Mouse (Mus musculus) liver, postnatal 0 days (tissue): Measurements from ENCODE around the gene Rnf5. TPM values are rescaled to one million over a fixed set of nuclear protein-coding genes. Genes with fewer than 3 reads are reported as not detected.

Experiments used
- ATAC-seq: fragments of 200-750 bp; cut with Nextera tagmentation; 2 replicates; pipeline ENCODE4 v1.8.0; 2017; ENCODE audit warnings: mild to moderate bottlenecking, moderate library complexity
- DNase-seq: peaks from one replicate; pipeline ENCODE4 v3.0.0-alpha.2; 2016
- H3K27ac ChIP-seq: fragments of 300-500 bp; sonication (generic); 2 replicates; pipeline ENCODE4 v1.5.1; 2014; ENCODE audit warnings: antibody characterized with exemption, moderate library complexity, mild to moderate bottlenecking, low read depth
- H3K27me3 ChIP-seq: fragments of 300-500 bp; sonication (generic); 2 replicates; pipeline ENCODE4 v1.6.1; 2014; ENCODE audit warnings: low read length, control low read depth, mixed read lengths; ENCODE audit not compliant: insufficient read depth
- H3K36me3 ChIP-seq: fragments of 300-500 bp; sonication (generic); replicated peaks from 2 replicates; pipeline ENCODE4 v1.6.1; 2014; ENCODE audit warnings: mild to moderate bottlenecking, control low read depth, low read length, moderate library complexity, mixed read lengths; ENCODE audit not compliant: insufficient read depth
- H3K4me1 ChIP-seq: fragments of 300-500 bp; sonication (generic); 2 replicates; pipeline ENCODE4 v1.6.1; 2014; ENCODE audit warnings: antibody characterized with exemption, mild to moderate bottlenecking, control low read depth; ENCODE audit not compliant: insufficient read depth
- H3K4me2 ChIP-seq: fragments of 300-500 bp; sonication (generic); 2 replicates; pipeline ENCODE4 v1.6.1; 2014; ENCODE audit warnings: low read depth, mild to moderate bottlenecking, low read length, moderate library complexity, mixed read lengths
- H3K4me3 ChIP-seq: fragments of 300-500 bp; sonication (generic); 2 replicates; pipeline ENCODE4 v1.5.1; 2014; ENCODE audit warnings: low read depth, low read length
- H3K9ac ChIP-seq: fragments of 300-500 bp; sonication (generic); replicated peaks from 2 replicates; pipeline ENCODE4 v1.6.1; 2014; ENCODE audit warnings: mild to moderate bottlenecking, moderate library complexity
- H3K9me3 ChIP-seq: fragments of 300-500 bp; sonication (generic); 2 replicates; pipeline ENCODE4 v1.6.1; 2016; ENCODE audit warnings: mild to moderate bottlenecking, control low read depth, low read length, mixed read lengths
- CTCF ChIP-seq: sonication (generic); IDR thresholded peaks from 2 replicates; pipeline ENCODE4 v1.5.1; 2016; ENCODE audit warnings: antibody characterized with exemption, low read depth
- EP300 ChIP-seq: IDR thresholded peaks from 2 replicates; pipeline ENCODE4 v1.6.1; 2016; ENCODE audit warnings: antibody characterized with exemption, low read depth, mild to moderate bottlenecking
- WGBS: fragments of 180-500 bp; shearing (Covaris S2); extraction: QIAGEN DNeasy Blood & Tissue Kit; methylation state at CpG from one replicate; pipeline ENCODE4 v1.1.7; 2014; ENCODE audit not compliant: insufficient replicate concordance; 5-methylcytosine and 5-hydroxymethylcytosine counted together
- polyA plus RNA-seq: library from polyadenylated mRNA; unstranded; fragments of >200 nt; fragmentation: Nextera tagmentation; extraction: Ambion mirVana; gene quantifications from 2 replicates; pipeline ENCODE4 v1.2.1, GENCODE M21; 2015

Gene Rnf5
- polyA plus RNA-seq, 1 experiment from 2014 or later: 78.4 TPM

DNA sequence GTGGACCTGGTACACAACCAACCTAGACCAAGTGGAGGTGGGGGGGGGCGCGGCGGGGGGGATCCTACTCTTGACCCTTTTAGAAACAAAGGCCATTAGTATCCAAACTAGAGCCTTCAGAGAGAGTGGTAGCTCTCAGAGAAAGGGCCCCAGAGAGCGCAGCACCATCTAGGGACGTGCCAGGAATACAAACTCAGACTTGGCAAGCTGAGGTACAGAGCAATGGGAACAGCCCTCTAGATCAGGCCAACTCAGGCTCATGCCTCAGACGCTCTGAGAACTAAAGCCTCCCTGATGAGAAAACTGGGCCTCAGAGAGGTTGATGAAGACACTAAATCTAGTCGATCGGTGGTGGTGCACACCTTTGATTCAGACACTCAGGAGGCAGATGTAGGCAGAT is 18.4 kb downstream of the Rnf5 start:
- DNase-seq: no peak
- 83% methylated on average over 8 of the region's 8 CpGs for WGBS
- Histone ChIP-seq H3K9ac (no peak overlapping the region), H3K27ac (no peak overlapping the region), H3K4me3 (no peak overlapping the region), H3K4me2 (no peak overlapping the region), H3K4me1 (peaks cover 35% of the 10 kb centered on the region), H3K9me3 (no peaks in the 10 kb centered on the region), H3K27me3 (no peaks in the 10 kb centered on the region), H3K36me3 (no peaks in the 10 kb centered on the region)
- no peak for TF ChIP-seq CTCF
- TF ChIP-seq EP300: no peak
- ATAC-seq: no peak

DNA sequence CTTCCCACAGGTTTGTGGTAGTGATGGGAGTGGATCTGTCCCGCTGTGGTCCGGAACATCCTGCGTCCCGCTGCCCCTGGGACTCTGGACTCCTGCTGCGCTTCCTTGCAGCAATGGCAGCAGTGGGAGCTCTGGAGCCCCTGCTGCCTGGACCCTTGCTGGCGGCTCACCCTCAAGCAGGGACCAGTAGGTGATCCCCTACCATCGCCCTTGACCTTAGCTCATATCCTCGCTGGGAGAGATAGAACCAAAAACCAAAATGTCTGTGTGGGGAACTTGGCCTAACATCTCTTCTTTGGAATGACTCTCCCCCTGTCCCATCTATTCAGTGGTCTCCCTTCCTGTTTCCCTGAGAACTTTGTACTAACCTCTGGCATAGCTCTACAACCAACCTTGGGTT is 19.7 kb downstream of the Rnf5 start:
- Histone ChIP-seq H3K4me2 (no peak overlapping the region), H3K27ac (no peak overlapping the region), H3K27me3 (no peaks in the 10 kb centered on the region), H3K4me3 (no peak overlapping the region), H3K9ac (no peak overlapping the region), H3K9me3 (no peaks in the 10 kb centered on the region), H3K4me1 (peaks cover 22% of the 10 kb centered on the region), H3K36me3 (no peaks in the 10 kb centered on the region)
- DNase-seq: no peak
- TF ChIP-seq EP300 (no peak), CTCF (no peak)
- ATAC-seq: no peak
- WGBS: 88% methylated on average over 8 of the region's 8 CpGs

DNA sequence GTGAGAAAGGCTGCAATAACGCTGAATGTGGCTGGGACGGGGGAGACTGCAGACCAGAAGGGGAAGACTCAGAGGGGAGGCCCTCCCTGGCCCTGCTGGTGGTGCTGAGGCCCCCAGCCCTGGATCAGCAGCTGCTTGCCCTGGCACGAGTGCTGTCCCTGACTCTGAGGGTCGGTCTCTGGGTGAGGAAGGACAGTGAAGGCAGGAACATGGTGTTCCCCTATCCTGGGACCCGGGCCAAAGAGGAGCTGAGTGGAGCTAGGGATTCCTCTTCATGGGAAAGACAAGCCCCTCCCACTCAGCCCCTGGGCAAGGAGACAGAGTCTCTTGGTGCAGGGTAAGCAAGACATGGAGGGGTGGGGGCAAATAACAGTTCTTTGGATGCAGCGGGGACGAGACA is 20.1 kb downstream of the Rnf5 start:
- no peak overlapping the region for H3K4me3 ChIP-seq
- DNase-seq (no peak), ATAC-seq (no peak)
- H3K4me1 ChIP-seq: peaks cover 18% of the 10 kb centered on the region
- no peak overlapping the region for H3K27ac ChIP-seq
- WGBS: 66% methylated on average over 7 of the region's 7 CpGs
- H3K9me3 ChIP-seq: no peaks in the 10 kb centered on the region
- H3K27me3 ChIP-seq: no peaks in the 10 kb centered on the region
- H3K9ac ChIP-seq: no peak overlapping the region
- TF ChIP-seq CTCF (no peak), EP300 (no peak)
- H3K36me3 ChIP-seq: no peaks in the 10 kb centered on the region
- no peak overlapping the region for H3K4me2 ChIP-seq

DNA sequence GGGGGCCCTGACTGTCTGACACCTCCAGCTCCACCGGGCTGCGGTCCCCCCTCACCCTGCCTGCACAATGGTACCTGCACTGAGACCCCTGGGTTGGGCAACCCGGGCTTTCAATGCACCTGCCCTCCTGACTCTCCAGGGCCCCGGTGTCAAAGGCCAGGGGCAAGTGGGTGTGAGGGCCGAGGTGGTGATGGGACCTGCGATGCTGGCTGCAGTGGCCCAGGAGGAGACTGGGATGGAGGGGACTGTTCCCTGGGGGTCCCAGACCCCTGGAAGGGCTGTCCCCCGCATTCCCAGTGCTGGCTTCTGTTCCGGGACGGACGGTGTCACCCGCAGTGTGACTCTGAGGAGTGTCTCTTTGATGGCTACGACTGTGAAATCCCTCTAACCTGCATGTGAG is 21.0 kb downstream of the Rnf5 start:
- H3K9me3 ChIP-seq: no peaks in the 10 kb centered on the region
- TF ChIP-seq CTCF: no peak
- TF ChIP-seq EP300: no peak
- peaks cover 12% of the 10 kb centered on the region; the same call in 1 of the 2 replicates for H3K4me1 ChIP-seq
- H3K27me3 ChIP-seq: no peaks in the 10 kb centered on the region
- DNase-seq (no peak), ATAC-seq (no peak)
- no peak overlapping the region for H3K4me3 ChIP-seq
- WGBS: 82% methylated on average over 12 of the region's 12 CpGs
- no peak overlapping the region for H3K9ac ChIP-seq
- no peak overlapping the region for H3K27ac ChIP-seq
- no peaks in the 10 kb centered on the region for H3K36me3 ChIP-seq
- H3K4me2 ChIP-seq: no peak overlapping the region

DNA sequence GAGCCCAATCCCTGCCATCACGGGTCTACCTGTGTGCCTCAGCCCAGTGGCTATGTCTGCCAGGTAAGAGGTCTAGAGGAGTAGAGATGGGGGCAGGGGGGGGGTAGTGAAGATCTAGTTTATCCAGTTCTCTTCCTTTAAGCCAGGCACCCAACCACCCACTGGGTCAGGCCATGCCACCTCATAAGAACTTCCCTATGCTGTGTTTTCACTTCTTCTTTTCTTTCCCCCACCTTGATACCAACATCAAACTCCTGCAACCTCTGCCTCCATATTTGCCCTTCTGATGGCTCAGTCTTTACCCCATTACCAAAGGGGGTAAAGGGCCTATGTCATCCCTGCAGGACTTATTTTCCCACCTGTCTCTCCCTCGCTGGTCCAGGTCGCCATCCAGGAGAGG is 25.4 kb downstream of the Rnf5 start:
- ATAC-seq (no peak), DNase-seq (no peak)
- H3K27ac ChIP-seq: no peak overlapping the region
- H3K9ac ChIP-seq: no peak overlapping the region
- H3K4me1 ChIP-seq: no peaks in the 10 kb centered on the region
- H3K36me3 ChIP-seq: no peaks in the 10 kb centered on the region
- TF ChIP-seq EP300: no peak
- TF ChIP-seq CTCF: no peak
- 88% methylated on average over 3 of the region's 3 CpGs for WGBS
- no peaks in the 10 kb centered on the region for H3K9me3 ChIP-seq
- H3K27me3 ChIP-seq: no peaks in the 10 kb centered on the region
- no peak overlapping the region for H3K4me2 ChIP-seq
- H3K4me3 ChIP-seq: no peak overlapping the region

DNA sequence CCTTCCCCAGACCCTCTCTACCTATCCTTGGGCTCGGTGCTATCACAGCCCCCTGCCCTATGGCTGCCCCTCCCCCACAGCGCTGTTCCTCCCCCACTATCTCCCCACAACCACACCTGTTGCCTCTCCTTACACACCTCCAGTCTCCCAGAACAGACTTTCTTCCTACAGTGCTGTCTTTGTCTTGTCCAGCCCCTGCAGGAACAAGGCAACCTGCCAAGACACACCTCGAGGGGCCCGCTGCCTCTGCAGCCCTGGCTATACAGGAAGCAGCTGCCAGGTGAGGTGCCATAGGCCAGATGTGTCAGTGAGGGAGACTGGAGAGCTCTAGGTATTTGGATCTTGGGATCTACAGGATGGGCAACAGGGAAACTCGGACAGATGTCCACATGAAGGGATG is 26.9 kb downstream of the Rnf5 start:
- no peaks in the 10 kb centered on the region for H3K27me3 ChIP-seq
- no peak overlapping the region for H3K4me3 ChIP-seq
- TF ChIP-seq CTCF (no peak), EP300 (no peak)
- DNase-seq (no peak), ATAC-seq (no peak)
- H3K9me3 ChIP-seq: no peaks in the 10 kb centered on the region; the same call in 1 of the 2 replicates
- 58% methylated on average over 5 of the region's 5 CpGs for WGBS
- H3K4me1 ChIP-seq: no peaks in the 10 kb centered on the region
- no peak overlapping the region for H3K9ac ChIP-seq
- no peaks in the 10 kb centered on the region for H3K36me3 ChIP-seq
- H3K27ac ChIP-seq: no peak overlapping the region
- no peak overlapping the region for H3K4me2 ChIP-seq

DNA sequence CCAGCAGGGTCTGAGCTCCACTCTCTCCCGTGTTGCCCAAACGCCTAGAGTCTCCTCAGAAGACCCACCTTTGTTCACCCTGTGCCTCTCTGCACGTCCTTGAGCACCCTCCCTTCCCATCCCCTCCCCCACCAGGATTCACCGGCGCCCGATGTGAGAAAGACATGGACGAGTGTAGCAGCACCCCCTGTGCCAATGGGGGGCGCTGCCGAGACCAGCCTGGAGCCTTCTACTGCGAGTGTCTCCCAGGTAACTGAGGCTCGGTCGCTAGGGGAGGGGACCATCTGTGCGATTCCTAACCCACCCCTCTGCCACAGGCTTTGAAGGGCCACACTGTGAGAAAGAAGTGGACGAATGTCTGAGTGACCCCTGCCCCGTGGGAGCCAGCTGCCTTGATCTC is 31.1 kb downstream of the Rnf5 start:
- DNase-seq: no peak
- TF ChIP-seq EP300 (no peak), CTCF (no peak)
- H3K9ac ChIP-seq: no peak overlapping the region
- H3K4me2 ChIP-seq: no peak overlapping the region
- no peaks in the 10 kb centered on the region for H3K4me1 ChIP-seq
- no peaks in the 10 kb centered on the region for H3K36me3 ChIP-seq
- 45% methylated on average over 15 of the region's 15 CpGs for WGBS
- no peak for ATAC-seq
- no peak overlapping the region for H3K27ac ChIP-seq
- no peak overlapping the region for H3K4me3 ChIP-seq
- H3K27me3 ChIP-seq: no peaks in the 10 kb centered on the region; the same call in 1 of the 2 replicates
- no peaks in the 10 kb centered on the region; the same call in 1 of the 2 replicates for H3K9me3 ChIP-seq
